Mouse (Mus musculus): Measurements from ENCODE around the gene Sugct.

GRCm38 (mm10) chr13:16878056-16878455, 817.3 kb downstream of the Sugct start:
- TF ChIP-seq CTCF (IDR thresholded peaks at IDR 0.05 in 2 of 3, conservative IDR thresholded peaks at IDR 0.05 in 1 of 3; ENCODE audit: control insufficient read depth in 1 of 3, insufficient read depth in 1 of 3, low read depth in 2 of 3, low read length in 3 of 3, poor library complexity in 1 of 3, severe bottlenecking in 1 of 3) = no peak
- no peak for TF ChIP-seq GATA1 (IDR thresholded peaks at IDR 0.05; ENCODE audit: low read depth, low read length)
- TF ChIP-seq TCF12 (IDR thresholded peaks at IDR 0.05; ENCODE audit: low read depth, low read length) = no peak
- TF ChIP-seq ZC3H11A (IDR thresholded peaks at IDR 0.05; ENCODE audit: low read depth, low read length) = no peak
- no peak for TF ChIP-seq NRF1 (IDR thresholded peaks at IDR 0.05; ENCODE audit: insufficient read depth, low read depth, low read length, poor library complexity, severe bottlenecking)
- TF ChIP-seq ELF1 (IDR thresholded peaks at IDR 0.05; ENCODE audit: low read depth, low read length) = no peak
- TF ChIP-seq POLR2A (IDR thresholded peaks at IDR 0.05; ENCODE audit: control insufficient read depth in 1 of 2, insufficient read depth in 1 of 2, low read depth in 1 of 2, low read length in 2 of 2, poor library complexity in 1 of 2) = no peak
- TF ChIP-seq MXI1 (IDR thresholded peaks at IDR 0.05; ENCODE audit: low read depth, low read length) = no peak
- TF ChIP-seq MAX (IDR thresholded peaks at IDR 0.05; ENCODE audit: low read length) = no peak
- TF ChIP-seq CHD2 (IDR thresholded peaks at IDR 0.05; ENCODE audit: low read length) = no peak
- TF ChIP-seq MYB (IDR thresholded peaks at IDR 0.05; ENCODE audit: low read depth, low read length) = no peak
